Comparison of ENCODE assay signal across 27 mouse cellular contexts in genomic region chr3:125734945-125735344, GRCm38 (mm10).
"Had no signal": no experiment of that assay in that cellular context is flagged by ENCODE, and none has a peak within 500 bp of the region (broad histone marks: within the 10 kb centered on the region; RNA-seq: fewer than 3 reads in every experiment).

No protein-coding gene starts in this region.

- H3K9me3 ChIP-seq: embryonic facial prominence, embryonic 10.5 days; embryonic facial prominence, embryonic 12.5 days; embryonic facial prominence, embryonic 13.5 days; embryonic facial prominence, embryonic 15.5 days; forebrain, embryonic 10.5 days; forebrain, embryonic 12.5 days; forebrain, embryonic 13.5 days; forebrain, embryonic 15.5 days had no signal

- H3K9ac ChIP-seq: embryonic facial prominence, embryonic 12.5 days; embryonic facial prominence, embryonic 13.5 days; embryonic facial prominence, embryonic 15.5 days; forebrain, embryonic 12.5 days; forebrain, embryonic 13.5 days; forebrain, embryonic 15.5 days; forebrain, postnatal 0 days had no signal

- H3K27me3 ChIP-seq: embryonic facial prominence, embryonic 12.5 days; embryonic facial prominence, embryonic 13.5 days; embryonic facial prominence, embryonic 15.5 days; forebrain, embryonic 12.5 days; forebrain, embryonic 13.5 days; forebrain, embryonic 15.5 days had no signal

- H3K4me3 ChIP-seq: embryonic facial prominence, embryonic 10.5 days; embryonic facial prominence, embryonic 12.5 days; embryonic facial prominence, embryonic 13.5 days; embryonic facial prominence, embryonic 15.5 days; erythroblast, embryonic 14.5 days; forebrain, embryonic 10.5 days; forebrain, embryonic 12.5 days; forebrain, embryonic 13.5 days; forebrain, embryonic 15.5 days; gastrocnemius, adult 2 months had no signal

- H3K27ac ChIP-seq: embryonic facial prominence, embryonic 10.5 days; embryonic facial prominence, embryonic 12.5 days; embryonic facial prominence, embryonic 13.5 days; embryonic facial prominence, embryonic 15.5 days; forebrain, embryonic 10.5 days; forebrain, embryonic 12.5 days; forebrain, embryonic 13.5 days; forebrain, embryonic 15.5 days; gastrocnemius, adult 2 months had no signal

- ATAC-seq: forebrain, embryonic 13.5 days; forebrain, embryonic 14.5 days; forebrain, embryonic 15.5 days; forebrain, embryonic 16.5 days; forebrain, postnatal 0 days had no signal

- H3K4me2 ChIP-seq: embryonic facial prominence, embryonic 12.5 days; embryonic facial prominence, embryonic 13.5 days; embryonic facial prominence, embryonic 15.5 days; forebrain, embryonic 12.5 days; forebrain, embryonic 13.5 days; forebrain, embryonic 15.5 days had no signal

- H3K4me1 ChIP-seq: embryonic facial prominence, embryonic 10.5 days; embryonic facial prominence, embryonic 12.5 days; embryonic facial prominence, embryonic 13.5 days; embryonic facial prominence, embryonic 15.5 days; forebrain, embryonic 10.5 days; forebrain, embryonic 12.5 days; forebrain, embryonic 13.5 days; forebrain, embryonic 15.5 days had no signal

- DNase-seq: cerebellum, adult 18-20 months; cerebellum, adult 2 months; cerebellum, adult 8-10 months; cerebellum, adult 9-10 months; cerebellum, adult 9-11 months; cerebellum, postnatal 10 days; cerebellum, postnatal 14 days; cerebellum, postnatal 25 days; cerebellum, postnatal 36 days; embryo, embryonic 11 days; forebrain, postnatal 0 days; gastrocnemius, adult 2 months; gastrocnemius, postnatal 10 days; gastrocnemius, postnatal 14 days; gastrocnemius, postnatal 25 days; gastrocnemius, postnatal 36 days had no signal

- H3K36me3 ChIP-seq: embryonic facial prominence, embryonic 10.5 days; embryonic facial prominence, embryonic 12.5 days; embryonic facial prominence, embryonic 13.5 days; embryonic facial prominence, embryonic 15.5 days; forebrain, embryonic 10.5 days; forebrain, embryonic 12.5 days; forebrain, embryonic 15.5 days had no signal
